Mouse (Mus musculus): ENCODE measurements around the gene Astn1. TPM values are rescaled to one million over a fixed set of nuclear protein-coding genes. Genes with fewer than 3 reads are reported as not detected.
A peak's percentile ranks its signal among the peaks of the same experiment; 100 is the strongest.

The Astn1 gene
- total and polyA plus RNA-seq, 2 experiments from 2014 or later: 0.10 to 0.95 TPM

GRCm38 (mm10) chr1:158732868-158733496 lies 370.9 kb downstream of the Astn1 start:
- no peak overlapping the region for H3K9ac ChIP-seq (replicated peaks; ENCODE audit: low read depth, low read length)
- no peak overlapping the region for H3K27ac ChIP-seq (ENCODE audit: low read depth)
- no peak for TF ChIP-seq EP300 (IDR thresholded peaks at IDR 0.05; ENCODE audit: low read depth)
- no peak for TF ChIP-seq CTCF (IDR thresholded peaks at IDR 0.05; ENCODE audit: low read depth)
- no peaks in the 10 kb centered on the region for H3K36me3 ChIP-seq (replicated peaks; ENCODE audit: control insufficient read depth, insufficient read depth, low read length)
- no peaks in the 10 kb centered on the region for H3K9me3 ChIP-seq (replicated peaks; ENCODE audit: control insufficient read depth, low read length)
- ATAC-seq (ENCODE audit: insufficient read depth, low read depth) (no peak), DNase-seq (ENCODE audit: low spot score) (no peak)
- no peak overlapping the region for H3K4me3 ChIP-seq (ENCODE audit: low read depth, low read length)
- no peaks in the 10 kb centered on the region for H3K27me3 ChIP-seq (ENCODE audit: control insufficient read depth, insufficient read depth, low read length)
- no peaks in the 10 kb centered on the region for H3K4me1 ChIP-seq (ENCODE audit: control insufficient read depth, insufficient read depth)
- WGBS: 43% methylated on average over 4 of the region's 4 CpGs
- no peak overlapping the region for H3K4me2 ChIP-seq (ENCODE audit: low read depth, low read length)

- H3K36me3 ChIP-seq (replicated peaks; ENCODE audit: control insufficient read depth, insufficient read depth, low read length): no peaks in the 10 kb centered on the region
- peaks cover 5% of the 10 kb centered on the region; the same call in 1 of the 2 replicates for H3K4me1 ChIP-seq (ENCODE audit: control insufficient read depth, insufficient read depth)
- no peak for ATAC-seq (ENCODE audit: insufficient read depth, low read depth)
- no peak for DNase-seq (ENCODE audit: low spot score)
- H3K27me3 ChIP-seq (ENCODE audit: control insufficient read depth, insufficient read depth, low read length): no peaks in the 10 kb centered on the region
- no peak overlapping the region for H3K4me3 ChIP-seq (ENCODE audit: low read depth, low read length)
- H3K4me2 ChIP-seq (ENCODE audit: low read depth, low read length): no peak overlapping the region
- H3K9ac ChIP-seq (replicated peaks; ENCODE audit: low read depth, low read length): no peak overlapping the region
- 39% methylated on average over 5 of the region's 5 CpGs for WGBS
- no peak overlapping the region for H3K27ac ChIP-seq (ENCODE audit: low read depth)
- TF ChIP-seq EP300 (IDR thresholded peaks at IDR 0.05; ENCODE audit: low read depth): no peak
- no peak for TF ChIP-seq CTCF (IDR thresholded peaks at IDR 0.05; ENCODE audit: low read depth)
- H3K9me3 ChIP-seq (replicated peaks; ENCODE audit: control insufficient read depth, low read length): no peaks in the 10 kb centered on the region
Observed at GRCm38 (mm10) chr1:158739132-158739919, 377.3 kb downstream of the Astn1 start.

DNA sequence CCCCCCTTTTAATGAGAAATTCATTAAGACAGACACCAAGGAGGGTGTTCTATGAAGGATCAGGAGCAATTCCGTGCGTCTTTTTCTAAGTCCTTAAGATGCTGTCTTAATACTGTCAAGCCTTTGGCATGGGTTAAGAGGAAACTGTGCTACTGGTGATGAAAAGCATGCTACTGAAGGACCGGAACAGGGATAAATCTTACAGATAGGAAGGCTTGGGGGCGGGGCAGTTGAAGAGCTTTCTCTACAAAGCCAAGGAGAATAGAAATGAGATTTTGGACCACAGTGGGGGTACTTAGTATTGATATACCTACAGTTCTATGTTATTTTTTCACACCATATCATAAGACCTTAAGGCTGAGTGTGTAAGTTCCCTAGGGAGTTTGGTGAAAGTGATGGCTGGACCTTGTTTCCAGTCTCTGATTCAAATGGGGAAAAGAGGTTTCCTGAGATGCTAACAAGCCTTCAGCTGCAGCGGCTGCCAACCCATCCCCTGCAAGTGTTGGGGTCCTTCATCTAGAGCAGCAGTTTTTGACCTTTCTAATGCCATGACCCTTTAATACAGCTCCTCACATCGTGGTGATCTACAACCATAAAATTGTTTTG lies 378.2 kb downstream of the Astn1 start:
- H3K9ac ChIP-seq (replicated peaks; ENCODE audit: low read depth, low read length): no peak overlapping the region
- no peaks in the 10 kb centered on the region for H3K27me3 ChIP-seq (ENCODE audit: control insufficient read depth, insufficient read depth, low read length)
- no peaks in the 10 kb centered on the region for H3K36me3 ChIP-seq (replicated peaks; ENCODE audit: control insufficient read depth, insufficient read depth, low read length)
- 65% methylated on average over 6 of the region's 6 CpGs for WGBS
- no peaks in the 10 kb centered on the region for H3K9me3 ChIP-seq (replicated peaks; ENCODE audit: control insufficient read depth, low read length)
- ATAC-seq (ENCODE audit: insufficient read depth, low read depth): no peak
- peaks cover 5% of the 10 kb centered on the region; the same call in 1 of the 2 replicates for H3K4me1 ChIP-seq (ENCODE audit: control insufficient read depth, insufficient read depth)
- no peak overlapping the region for H3K4me3 ChIP-seq (ENCODE audit: low read depth, low read length)
- H3K27ac ChIP-seq (ENCODE audit: low read depth): no peak overlapping the region
- H3K4me2 ChIP-seq (ENCODE audit: low read depth, low read length): no peak overlapping the region
- no peak for DNase-seq (ENCODE audit: low spot score)
- TF ChIP-seq EP300 (IDR thresholded peaks at IDR 0.05; ENCODE audit: low read depth) (no peak), CTCF (IDR thresholded peaks at IDR 0.05; ENCODE audit: low read depth) (no peak)

DNA sequence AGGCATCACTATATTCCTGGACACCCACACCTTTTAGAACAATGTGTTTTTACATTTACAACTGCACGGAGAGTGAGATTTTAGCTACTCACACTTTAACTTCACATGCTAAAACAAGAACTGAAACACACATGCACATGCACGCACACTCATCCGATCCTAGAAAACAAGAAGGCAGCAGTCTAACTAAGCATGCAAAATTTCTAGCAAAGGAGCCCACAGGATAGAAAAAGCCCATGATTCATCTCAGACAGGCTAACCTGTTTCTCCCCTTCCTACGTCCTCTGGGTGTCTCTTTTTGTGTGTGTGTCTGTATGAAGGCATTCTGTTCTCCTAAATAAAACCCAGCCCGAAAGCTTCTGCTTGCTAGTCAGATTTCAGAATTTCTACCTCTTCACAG lies 378.9 kb downstream of the Astn1 start:
- no peaks in the 10 kb centered on the region for H3K9me3 ChIP-seq (replicated peaks; ENCODE audit: control insufficient read depth, low read length)
- no peak overlapping the region for H3K4me3 ChIP-seq (ENCODE audit: low read depth, low read length)
- ATAC-seq (ENCODE audit: insufficient read depth, low read depth) (no peak), DNase-seq (ENCODE audit: low spot score) (no peak)
- TF ChIP-seq CTCF (IDR thresholded peaks at IDR 0.05; ENCODE audit: low read depth) (no peak), EP300 (IDR thresholded peaks at IDR 0.05; ENCODE audit: low read depth) (no peak)
- no peaks in the 10 kb centered on the region for H3K36me3 ChIP-seq (replicated peaks; ENCODE audit: control insufficient read depth, insufficient read depth, low read length)
- H3K9ac ChIP-seq (replicated peaks; ENCODE audit: low read depth, low read length): no peak overlapping the region
- no peak overlapping the region for H3K27ac ChIP-seq (ENCODE audit: low read depth)
- no peaks in the 10 kb centered on the region for H3K27me3 ChIP-seq (ENCODE audit: control insufficient read depth, insufficient read depth, low read length)
- WGBS: 86% methylated on average over 5 of the region's 5 CpGs
- H3K4me1 ChIP-seq (ENCODE audit: control insufficient read depth, insufficient read depth): peaks cover 5% of the 10 kb centered on the region; the same call in 1 of the 2 replicates
- no peak overlapping the region for H3K4me2 ChIP-seq (ENCODE audit: low read depth, low read length)

MicroRNAs within 50 kb of the gene (microRNA counts, 519-probe panel; counts per million panel counts)
- microRNA mmu-miR-488: 1,226 counts per million, percentile 10 among the panel's probes with 10 or more counts

Small RNA genes within 50 kb of the gene (microRNA-seq; reads per million reads assigned to microRNA genes)
- 1.6 reads per million for gene Mir488

Other genes starting within 250 kb of the Astn1 start
- gene Brinp2, start 5.9 kb upstream of the Astn1 start, total RNA-seq (2014; rRNA removed; ENCODE audit: low replicate concordance): 0.04 and 0.27 TPM in 2 replicates
- 0.08 and 0.10 TPM in 2 replicates for gene Brinp2, start 5.9 kb upstream of the Astn1 start, polyA plus RNA-seq (2015; fragmentation: Nextera tagmentation; extraction: Ambion mirVana)